Mouse (Mus musculus): ENCODE measurements around the gene Tmem88b.
"Not testable (repeated sequence)": the region's sequence is repeated elsewhere in the genome, so short reads cannot be mapped to it uniquely, and the experiment has no call there.

The Tmem88b gene

DNA sequence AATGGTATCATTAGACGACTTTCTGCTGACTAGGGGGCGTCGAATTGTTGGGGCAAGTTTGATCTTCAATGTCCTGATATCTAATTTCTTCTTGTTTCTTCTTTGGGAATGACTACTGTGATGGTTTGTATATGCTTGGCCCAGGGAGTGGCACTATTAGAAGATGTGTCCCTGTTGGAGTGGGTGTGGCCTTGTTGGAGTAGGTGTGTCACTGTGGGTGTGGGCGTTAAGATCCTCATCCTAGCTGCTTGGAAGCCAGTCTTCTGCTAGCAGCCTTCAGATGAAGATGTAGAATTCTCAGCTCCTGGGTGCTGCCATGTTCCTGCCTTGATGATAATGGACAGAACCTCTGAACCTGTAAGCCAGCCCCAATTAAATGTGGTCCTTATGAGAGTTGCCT lies 3.2 kb upstream of the Tmem88b start:
- not testable (repeated sequence) for DNase-seq (ENCODE audit: low spot score in 2 of 2)

DNA sequence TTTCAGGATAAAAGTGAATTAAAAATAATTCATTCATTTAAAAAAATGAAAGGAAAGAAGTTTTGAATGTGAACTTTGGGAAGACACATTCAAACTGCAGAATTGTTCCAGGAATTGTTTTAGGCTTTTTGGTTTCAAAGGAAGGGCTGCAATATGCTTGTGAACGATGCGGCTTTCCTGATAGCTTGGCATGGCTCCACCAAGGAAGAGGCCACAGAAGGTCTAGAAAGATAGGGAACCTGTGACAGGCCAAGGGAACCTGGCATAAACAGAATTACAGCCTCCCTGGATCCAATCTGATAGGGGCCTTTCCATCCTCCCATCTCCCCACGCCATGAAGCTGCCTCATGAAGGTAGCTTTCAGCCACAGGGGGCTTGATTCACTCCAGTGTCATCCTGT lies 2.6 kb upstream of the Tmem88b start:
- DNase-seq (ENCODE audit: low spot score in 2 of 2): no peak

DNA sequence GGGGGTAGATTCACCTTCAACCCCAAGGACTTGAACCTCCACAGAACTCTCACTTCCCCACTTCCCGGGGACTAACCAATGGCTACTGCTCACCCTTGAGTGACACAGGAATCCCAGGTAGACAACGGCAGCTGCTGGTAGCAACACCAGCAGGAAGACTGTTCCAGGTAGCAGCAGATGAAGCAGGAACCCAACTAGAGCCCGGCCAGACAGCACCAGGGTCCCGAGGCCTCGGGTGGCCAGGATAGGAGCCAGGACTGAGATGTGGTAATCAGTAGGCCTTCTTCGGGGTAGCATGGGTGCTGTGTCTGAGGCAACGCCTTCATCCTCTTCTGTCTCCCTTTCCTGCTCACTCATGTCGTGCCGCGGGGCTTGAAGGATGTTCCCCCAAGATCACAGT lies 428 bp downstream of the Tmem88b start:
- DNase-seq (ENCODE audit: low spot score in 2 of 2): no peak

DNA sequence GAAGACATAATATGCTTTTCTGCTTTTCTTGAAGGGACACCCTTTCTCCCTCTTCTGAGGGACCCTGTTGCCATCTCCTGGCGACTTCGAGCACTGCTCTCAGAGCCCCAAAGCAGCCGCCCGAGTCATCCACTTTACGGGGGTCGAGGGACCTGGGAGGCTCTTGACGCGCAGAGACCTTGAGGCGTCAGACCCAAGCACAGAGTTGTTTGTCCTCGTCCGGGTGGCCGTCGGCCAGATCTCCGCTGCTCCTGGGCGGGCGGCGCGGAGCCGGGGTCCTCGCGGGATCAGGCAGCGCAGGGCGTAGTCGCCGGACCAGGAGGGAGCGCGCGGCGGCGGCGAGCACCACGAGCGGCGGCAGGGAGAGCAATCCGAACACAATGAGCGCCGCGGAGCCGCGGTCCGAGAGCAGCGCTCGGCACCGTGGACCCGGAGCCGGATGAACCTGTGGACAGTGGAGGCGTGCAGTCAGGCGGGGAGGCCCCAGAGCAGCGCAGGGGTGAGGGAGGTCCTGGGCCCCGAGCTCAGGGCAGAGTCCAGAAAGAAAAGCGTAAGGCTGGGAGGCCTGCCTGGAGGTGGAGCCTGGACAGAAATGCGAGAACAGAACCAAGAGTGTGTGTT lies 1.5 kb downstream of the Tmem88b start:
- DNase-seq (ENCODE audit: low spot score in 2 of 2): peak; percentile 40 to 59

DNA sequence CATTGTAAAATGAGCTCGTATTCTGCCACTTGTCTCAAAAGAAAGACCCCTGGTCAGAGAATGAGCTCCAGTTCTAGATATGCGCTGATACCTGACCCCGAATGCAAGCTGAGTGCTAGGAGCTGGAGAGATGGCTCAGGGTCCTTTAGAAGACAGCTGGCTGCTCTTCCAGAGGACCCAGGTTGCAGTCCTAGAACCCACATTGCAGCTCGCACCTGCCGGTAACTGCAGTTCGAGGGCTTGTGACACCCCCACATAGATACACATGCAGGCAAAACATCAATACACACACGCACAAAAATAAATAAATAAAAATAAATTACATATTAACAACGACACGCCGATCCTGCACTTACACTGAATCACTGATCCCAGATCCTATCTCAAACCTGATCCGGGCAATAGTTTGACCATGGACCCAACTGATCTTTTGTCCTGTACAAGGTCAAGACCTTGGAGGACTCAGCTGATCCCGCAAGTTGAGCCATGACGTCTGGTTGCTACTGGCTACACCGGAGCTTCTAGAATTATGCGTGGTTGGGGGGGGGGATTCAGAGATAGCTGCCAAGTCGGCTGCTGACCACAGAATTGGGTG lies 2.1 kb downstream of the Tmem88b start:
- no peak for DNase-seq (ENCODE audit: low spot score in 2 of 2)

DNA sequence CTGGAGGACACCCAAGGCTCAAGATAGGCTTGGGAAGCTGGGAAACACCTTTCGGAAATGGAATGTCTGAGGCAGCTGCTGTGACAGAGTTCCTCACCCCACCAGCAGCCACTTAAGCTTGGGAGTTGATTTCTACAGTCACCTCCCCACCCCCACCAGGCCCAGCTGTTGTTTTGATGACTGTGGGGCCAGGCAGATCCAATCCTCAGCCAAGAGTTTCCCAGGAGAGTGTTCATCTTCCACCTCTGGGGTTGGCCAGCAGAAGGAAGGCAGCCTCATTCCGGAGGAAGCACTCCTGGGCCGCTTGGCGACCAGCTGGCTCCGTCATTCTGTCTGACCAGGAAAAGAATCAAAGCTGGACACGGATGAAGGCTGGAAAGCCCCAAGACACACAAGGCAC lies 4.8 kb downstream of the Tmem88b start:
- no peak for DNase-seq (ENCODE audit: low spot score in 2 of 2)

DNA sequence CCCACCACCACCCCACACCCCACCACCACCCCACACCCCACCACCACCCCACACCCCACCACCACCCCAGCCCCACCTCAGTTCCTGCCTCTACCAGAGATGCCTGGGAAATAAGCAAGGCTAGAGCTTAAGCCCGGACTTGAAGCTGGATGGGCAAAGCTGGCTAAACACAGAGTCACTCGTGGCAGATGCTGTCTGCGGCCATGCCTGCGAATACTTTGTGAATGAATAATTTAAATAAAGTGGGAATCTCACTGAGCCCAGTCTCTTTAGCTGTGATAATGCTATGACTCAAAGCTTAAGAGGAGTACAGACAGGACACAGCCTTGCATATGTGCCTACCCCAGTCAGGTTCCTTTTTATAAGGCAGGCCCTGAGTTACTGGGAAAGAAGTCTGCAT lies 6.2 kb downstream of the Tmem88b start:
- no peak for DNase-seq (ENCODE audit: low spot score in 2 of 2)

DNA sequence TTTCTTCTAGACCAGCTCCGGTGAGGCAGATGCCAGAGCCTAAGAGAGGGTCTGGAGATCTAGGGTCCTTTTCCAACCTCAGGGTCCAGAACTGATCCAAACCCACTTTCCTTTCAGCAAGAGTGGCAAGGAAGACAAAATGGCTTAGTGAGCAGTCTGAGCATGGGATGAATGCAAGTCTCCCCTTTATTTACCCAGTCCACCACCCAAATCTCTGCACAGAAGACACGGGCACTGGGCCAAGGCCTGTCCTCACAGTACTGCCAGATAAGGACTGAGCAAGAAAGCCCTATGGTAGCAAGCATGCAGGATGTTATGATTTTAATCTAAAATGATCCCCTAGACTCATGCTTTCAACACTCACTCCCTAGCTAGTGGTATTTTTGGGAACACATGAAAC lies 7.9 kb downstream of the Tmem88b start:
- DNase-seq (ENCODE audit: low spot score in 2 of 2): no peak

DNA sequence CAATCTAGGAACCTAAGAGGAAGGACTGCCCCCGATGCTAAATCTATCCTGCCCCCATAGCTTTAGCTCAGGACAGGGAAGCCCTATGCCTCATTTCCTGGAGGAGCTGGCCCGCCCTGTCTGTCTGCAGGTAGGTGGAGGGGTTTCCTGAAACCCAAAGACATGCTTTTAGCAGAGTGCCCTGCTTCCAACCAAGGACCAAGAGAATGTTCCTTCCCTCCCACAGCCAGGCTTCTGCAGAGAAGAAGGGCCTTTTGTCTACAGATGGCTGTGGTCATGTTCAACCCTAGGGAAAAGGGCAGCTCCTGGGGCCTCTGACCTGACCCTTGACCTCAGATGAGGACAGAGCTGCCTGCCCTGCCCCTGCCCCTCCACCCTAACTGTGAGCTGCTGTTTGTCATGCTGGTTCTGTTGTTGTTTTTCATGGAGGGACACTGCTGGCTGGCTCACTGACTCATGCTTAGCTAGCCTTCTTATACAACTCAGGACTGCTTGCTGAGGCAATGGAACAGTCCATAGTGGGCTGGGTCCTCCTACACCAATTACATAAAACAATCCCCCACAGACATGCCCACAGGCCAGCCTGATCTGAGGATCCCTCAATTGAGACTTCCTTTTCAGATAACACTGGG lies 8.9 kb downstream of the Tmem88b start:
- DNase-seq (ENCODE audit: low spot score in 2 of 2): no peak

DNA sequence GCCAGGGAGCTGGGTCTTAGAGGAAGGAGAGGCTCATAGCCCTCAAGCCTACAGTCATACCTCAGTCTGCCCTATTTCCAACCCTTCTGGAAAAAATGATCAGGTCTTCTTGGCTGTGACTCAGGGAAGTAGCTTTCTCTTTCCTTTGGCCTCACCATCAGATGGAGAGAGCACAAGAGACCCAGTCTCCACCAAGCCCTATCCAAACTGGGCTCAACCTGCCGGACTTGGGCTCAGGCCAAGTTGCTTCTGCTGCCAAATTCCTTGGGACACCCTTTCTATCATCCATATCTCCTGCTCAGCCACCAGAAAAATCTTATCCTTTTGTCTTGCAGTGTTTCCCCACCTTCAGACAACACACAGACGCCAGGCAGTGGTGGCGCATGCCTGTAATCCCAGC lies 9.8 kb downstream of the Tmem88b start:
- DNase-seq (ENCODE audit: low spot score in 2 of 2): no peak

DNA sequence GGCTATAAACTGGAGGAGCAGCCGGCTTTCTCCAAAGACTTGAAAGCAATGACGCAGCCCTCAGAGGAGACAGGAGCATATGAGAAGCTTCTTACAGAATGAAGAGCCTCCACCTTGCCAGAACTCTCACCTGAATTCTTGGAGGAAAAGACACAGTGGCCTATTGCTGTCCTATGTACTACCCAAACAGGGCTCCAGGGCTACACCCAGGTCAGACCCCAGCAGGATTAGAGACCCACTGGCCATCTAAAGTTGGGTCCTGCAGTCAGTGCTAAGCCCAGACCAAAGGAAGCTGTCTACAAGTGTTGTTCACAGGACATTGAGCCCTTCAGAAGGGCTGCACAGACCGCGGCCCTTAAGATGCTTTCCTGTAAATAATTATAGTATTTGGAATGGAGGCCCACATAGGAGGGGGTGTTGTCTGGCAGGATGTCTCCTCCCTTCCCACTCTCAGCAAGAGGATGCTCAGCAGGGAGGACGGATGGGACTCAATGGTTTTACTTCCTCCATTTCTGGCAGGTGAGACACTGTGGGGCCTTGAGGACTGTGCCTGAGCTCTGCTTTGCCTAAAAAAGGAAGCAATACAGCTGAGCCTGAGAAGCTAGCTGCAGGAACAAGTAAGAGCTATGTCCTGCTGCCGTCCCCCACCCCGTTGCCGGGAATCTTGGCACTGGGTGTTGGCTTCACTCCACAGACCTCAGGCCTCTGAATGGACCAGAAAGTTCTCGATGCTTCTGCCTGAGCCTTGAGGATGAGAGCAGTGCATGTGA lies 10.5 kb downstream of the Tmem88b start:
- DNase-seq (ENCODE audit: low spot score in 2 of 2): peak in 1 of 2 experiments; percentile 29

DNA sequence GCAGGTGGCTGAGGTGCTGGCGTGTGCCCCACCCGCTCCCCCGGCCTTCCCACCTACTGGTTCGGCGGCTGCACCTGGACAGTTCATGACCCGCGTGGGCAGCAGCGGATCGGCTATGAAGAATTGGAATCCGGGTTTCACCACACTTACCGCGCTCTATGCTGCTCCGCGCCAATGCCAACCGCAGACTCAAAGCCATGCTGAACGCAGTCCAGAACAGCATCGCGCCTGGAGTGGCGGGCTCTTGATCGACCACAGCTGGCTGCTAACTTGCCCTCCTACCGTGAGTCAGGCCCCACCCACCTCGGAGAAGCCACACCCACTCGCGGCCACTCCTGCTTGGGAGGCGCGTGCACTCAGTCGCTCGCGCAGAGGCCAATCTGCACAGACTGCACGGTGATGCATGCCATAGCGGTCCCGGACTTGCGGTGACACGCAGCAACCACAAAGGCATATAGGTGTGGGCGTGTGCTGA lies 11.4 kb downstream of the Tmem88b start, which contains the start of gene Vwa1:
Gene Vwa1 (minus strand): TSS at position 419 of the 475 bp plus-strand sequence.
- DNase-seq (ENCODE audit: low spot score in 2 of 2): peak; percentile 75 to 83

DNA sequence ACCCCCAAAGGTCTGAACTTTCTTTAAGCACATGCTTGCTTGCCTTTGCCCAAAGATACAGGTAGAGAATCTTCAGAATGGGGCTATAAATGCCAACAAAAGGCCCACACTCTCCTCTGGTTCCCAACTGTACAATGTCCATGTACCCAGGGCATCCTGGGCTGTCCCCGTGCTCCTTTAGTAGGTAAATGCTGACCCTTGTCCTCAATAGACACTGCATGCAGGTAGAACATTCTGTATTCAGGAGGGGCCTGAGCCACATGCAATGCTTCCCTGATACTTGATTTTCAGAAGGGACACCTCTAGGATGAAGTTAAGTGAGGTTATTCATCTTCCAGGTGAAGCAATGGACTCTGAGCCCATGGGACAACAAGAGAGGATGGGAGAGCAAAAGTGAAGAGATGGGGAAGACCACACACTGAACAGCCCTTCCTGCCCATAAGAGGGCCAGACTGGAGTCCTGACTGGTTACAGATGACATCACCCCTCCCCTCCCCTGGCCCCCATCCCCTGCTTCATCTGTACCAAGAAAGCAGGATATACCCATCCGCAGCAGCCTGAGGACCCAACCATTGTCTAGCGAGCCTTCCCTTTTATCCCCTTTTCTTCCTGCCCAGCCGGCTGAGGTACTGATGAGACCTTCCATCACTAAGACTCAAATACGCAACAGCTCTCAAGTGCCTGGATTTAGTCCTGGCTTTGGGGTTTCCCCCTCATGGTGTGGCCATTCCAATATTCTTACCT lies 12.2 kb downstream of the Tmem88b start:
- DNase-seq (ENCODE audit: low spot score in 2 of 2): no peak

DNA sequence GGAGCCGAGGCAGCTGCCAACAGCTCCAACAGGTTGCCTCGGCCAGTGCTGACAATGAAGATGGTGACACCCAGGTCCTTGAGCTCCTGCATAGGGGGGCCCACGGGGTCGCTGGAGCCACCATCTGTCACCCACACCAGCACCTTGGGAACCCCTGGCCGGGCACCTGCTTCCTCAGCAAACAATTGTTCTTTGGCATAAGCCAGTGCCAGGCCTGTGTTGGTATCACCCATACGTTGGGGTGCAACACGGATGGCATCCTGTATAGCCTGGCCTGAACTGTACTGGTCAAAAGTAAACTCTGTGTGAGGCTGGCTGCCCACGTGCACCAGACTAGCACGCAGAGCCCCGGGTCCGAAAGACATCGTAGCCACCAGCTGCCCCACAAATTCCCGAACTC lies 12.9 kb downstream of the Tmem88b start:
- DNase-seq (ENCODE audit: low spot score in 2 of 2): no peak

DNA sequence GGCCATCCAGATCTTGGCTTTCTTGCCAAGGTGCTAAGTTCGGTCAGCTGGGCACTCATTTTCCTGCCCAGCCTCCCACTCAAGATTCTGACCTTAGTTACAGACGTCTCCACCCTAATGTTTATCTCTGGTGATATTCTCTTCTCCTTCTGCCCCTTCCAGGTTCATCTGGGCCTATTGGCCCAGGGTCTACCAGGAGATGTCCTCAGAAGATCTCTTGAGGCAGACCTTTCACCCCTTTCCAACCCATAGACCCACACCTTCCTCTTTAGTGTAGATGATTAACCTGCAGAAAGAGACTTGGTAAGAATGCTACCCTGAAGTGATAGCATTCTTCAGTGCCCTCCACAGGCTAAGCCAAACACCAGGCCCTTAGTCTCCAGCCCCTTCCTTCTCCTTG lies 14.0 kb downstream of the Tmem88b start:
- no peak for DNase-seq (ENCODE audit: low spot score in 2 of 2)

DNA sequence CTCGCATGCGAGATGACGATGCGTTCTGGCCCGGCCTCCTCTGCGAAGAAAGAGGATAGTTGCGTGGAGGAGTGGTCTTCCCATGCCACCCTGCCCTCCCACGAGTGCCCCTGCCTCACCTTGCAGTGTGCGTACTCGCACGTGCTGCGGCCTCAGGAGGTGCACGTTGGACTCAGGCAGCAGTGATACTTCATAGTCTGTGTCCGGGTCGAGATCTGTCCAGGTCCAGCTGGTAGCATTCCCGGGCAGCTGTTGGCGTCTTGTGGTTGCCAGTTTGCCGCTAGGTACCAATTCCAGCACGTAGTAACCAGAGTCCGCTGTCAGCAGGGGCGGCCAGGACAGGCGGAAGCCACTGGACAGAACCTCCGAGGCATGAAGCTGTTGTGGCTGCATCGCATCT lies 15.0 kb downstream of the Tmem88b start:
- no peak for DNase-seq (ENCODE audit: low spot score in 2 of 2)

DNA sequence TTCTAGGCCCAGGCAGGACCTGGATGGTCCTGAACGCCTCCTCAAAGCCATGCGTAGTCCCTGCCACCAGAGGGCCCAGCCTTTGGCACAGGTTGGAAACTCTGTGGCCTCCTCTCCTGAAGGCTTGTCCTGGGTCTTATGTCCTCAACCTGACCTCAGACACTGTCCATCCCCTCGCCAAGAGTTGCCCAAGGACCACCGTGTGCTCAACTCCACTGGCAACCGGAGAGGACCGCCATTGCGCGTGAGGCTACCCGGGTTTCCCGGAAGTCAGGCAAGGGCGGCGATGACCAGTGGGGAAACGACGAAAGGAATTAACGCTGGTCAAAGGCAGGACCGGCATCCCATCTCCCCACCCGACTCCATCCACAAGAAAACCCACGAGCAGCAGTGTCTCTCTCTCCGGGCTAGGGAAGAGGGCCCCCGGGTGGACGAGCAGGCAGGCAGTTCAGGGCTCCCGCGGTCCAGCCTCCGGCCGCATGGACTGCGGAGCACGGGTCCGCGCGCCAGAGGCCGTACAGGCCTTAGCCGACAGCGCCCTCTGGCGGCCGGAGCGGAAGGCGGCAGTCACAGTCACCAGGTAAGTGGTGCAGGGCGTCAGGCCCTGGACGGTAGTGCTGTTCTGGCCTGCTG lies 15.7 kb downstream of the Tmem88b start:
- DNase-seq (ENCODE audit: low spot score in 2 of 2): peak; percentile 85

DNA sequence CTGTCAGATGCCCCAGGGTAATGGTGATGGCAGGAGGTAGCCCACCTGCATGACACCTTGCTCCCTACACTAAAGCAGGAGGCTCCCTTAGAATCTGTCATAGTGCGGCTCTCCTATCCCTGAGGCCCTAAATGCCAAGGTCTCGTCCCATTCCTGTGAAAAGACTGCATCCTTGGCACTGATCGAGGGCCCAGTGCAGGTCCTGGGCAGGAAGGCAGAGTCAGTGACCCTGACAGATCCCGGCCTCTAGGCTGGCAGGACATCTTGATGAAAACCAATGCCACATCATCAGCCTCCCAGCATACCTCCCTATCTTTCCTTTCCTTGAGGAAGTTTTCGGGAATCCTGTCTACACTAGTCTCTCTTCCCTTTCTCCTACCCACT lies 16.2 kb downstream of the Tmem88b start:
- no peak for DNase-seq (ENCODE audit: low spot score in 2 of 2)

DNA sequence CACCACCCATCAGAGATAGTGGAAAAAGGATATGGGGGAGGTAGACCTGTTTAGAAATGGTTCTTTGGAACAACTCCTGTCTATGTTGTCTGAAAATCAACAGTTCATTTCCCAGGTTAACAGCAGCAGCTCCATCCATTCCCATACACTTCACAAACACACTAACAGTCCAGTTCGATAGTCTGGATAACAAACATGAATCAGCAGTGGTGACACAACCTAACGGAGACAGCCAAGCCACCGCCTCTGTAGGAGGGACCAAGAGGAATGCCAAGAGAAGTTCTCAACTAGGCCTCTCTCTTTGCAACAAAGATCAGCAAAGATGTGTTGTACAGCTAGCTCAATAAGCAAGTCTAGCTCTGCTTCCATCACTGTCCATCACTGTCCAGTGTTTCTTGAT lies 23.3 kb downstream of the Tmem88b start:
- no peak for DNase-seq (ENCODE audit: low spot score in 2 of 2)

DNA sequence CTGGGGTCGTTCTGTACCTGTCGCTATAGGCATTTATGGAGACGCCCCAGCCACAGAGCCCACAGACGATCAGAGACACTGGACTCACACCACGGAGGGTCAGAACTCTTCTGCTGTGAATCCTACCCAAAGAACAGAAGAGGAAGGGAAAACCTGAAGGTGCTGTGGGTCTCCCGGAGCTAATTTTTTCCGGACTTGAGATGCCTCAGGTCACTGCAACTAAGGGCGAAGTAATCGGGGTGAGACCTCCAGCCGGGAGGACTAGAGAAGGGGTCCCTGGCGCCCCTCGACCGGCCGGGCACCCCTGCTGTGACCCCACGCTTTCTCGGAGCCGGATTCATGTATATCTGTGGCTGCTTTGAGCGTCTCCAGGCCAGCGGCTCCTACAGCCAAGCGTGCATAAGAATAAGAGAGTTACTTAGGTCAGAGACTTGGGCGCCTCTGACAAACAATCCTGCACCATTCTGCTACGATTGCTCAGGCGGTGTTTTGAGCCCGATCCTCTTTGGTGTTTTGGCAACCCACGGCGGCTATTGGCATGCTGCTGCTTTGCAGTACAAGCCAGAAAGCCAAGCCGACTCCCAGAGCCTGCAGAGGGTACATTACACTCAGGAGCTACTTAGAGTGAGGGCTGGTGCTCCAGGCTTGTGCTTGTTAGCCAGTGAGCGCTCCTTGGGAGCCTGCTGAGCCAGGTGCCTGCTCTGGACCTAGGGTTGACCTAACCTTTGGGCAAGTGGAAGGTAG lies 24.1 kb downstream of the Tmem88b start:
- DNase-seq (ENCODE audit: low spot score in 2 of 2): no peak
